ENCODE assay signal across 1 mouse cellular context in the genomic region with DNA sequence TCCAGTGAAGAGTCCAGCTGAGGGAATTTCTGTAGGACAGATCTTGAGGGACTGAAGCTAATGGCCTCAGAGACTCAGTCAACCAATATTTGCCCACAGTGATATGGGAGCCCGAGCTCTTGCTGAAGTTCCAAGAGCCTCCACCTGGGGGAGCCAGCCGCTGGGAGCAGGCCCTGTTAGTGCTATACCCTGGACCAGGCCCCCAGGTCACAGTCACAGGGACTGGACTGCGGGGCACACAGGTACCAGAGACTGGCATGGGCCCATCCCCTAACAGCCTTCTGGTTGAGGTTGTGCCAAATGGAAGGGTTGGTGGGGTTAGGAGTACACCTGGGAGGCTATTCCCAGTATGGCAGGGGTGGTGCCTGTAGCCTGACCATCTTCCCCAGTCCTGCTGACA.
TF ChIP-seq lines count a peak whose summit lies in the region.

No protein-coding gene starts in this region.

TF ChIP-seq in ES-E14, 5 proteins besides CTCF, POLR2A, EP300 and RAD21 (continued from another document):
- TF ChIP-seq ZNF384 (IDR thresholded peaks at IDR 0.05; ENCODE audit: low read depth, low read length) (no peak), CHD2 (IDR thresholded peaks at IDR 0.05; ENCODE audit: low read depth, low read length) (no peak)
TF ChIP-seq in ES-E14: peak in this region for 0.
